Mouse (Mus musculus): ENCODE measurements at regions not wholly inside any gene's neighbourhood (a gene's known extent, or its start where the extent isn't known, plus 50 kb on each side); places are given as distances from the start of the nearest gene placed in this dataset.

DNA sequence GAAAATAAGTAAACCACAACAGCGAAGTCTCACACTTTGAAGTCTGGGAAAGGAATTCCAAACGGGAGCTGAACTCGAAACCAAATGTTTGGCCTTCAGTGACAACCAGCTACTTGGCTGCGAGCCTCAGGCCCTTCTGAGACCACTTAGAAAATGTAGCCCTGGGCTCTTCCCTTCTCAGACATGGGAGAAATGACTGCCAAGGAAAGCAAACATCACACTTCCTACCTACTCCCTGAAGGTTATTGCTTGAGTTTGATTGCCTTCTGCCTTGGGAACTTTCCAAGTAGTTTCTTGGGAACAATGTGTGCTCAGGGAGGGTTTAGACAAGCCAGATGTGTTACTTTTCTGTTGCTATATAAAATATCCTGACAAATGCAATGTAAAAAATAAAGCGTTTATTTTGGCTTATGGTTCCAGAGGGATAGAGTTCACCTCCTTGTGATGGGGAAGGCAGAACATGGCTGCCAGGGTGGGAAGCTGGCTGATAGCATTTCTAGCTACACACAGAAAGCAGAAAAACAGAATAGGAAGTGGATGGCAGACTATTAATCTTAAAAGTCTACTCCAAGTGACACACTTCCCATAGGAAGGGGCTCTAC, 194.8 kb upstream of the Rack1 start:
- no peak for DNase-seq (ENCODE audit: low spot score in 2 of 2)

DNA sequence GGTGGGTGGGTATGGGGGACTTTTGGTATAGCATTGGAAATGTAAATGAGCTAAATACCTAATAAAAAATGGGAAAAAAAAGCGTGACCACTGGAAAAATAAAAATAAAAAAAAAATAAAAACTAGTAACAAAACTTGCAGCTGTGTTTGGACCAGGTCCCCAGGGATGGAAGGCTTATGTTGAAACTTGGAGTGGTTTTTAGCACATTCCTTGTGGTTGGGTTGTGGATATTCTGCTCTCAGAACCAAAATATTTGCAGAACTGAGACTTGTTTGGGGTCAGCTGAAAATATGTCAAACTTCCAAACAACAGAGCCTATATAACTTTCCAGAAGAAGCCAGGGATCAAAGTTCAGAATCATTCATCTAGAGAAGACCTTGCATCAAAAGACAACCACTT, 199.0 kb upstream of the Rack1 start:
- DNase-seq (ENCODE audit: low spot score in 2 of 2) = no peak

DNA sequence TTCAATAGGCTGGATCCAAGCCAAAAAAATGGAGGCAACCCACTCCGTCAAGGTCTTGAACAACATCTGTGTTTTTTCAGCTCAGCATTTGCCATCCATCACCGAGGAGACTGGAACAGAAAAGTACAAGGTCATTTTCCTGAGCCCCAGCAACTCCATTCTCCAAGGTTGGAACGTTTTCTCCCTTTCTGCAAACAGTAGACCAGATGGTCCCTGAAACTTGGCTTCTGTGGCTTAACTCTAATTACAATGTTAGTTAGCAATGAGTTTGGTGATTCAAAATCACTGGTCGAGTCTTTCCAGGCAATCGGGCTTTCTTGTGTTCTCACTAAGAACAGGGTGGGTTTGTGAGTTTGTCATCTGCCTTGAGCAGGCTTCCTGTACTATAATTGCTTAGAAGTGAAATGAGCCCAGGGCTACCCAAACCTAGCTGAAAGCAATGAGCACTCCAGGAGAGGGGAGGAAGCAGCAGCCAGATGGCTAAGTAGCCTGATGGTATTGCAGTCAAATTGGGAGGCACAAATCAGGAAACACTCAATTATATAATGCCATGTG, 200.5 kb upstream of the Rack1 start:
- peak; percentile 20 to 30 for DNase-seq (ENCODE audit: low spot score in 2 of 2)

DNA sequence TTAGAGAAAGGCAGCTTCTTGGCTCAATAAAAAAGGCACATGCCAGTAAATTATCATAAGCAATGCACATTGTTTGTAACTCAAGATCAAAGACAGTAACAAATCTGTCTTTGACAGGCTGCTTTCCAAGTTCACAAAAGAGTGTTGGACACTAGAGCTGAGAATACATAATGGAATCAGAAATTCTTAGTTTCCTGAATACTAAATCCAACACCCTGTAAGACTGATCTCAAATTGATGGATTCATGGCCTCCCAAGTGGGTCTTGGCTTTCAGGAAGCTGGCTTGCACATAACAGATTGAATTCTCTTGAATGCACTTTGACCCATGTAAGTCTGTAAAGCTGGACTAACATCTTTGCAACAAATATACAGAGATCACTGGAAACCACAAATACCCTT, 201.1 kb upstream of the Rack1 start:
- no peak for DNase-seq (ENCODE audit: low spot score in 2 of 2)

DNA sequence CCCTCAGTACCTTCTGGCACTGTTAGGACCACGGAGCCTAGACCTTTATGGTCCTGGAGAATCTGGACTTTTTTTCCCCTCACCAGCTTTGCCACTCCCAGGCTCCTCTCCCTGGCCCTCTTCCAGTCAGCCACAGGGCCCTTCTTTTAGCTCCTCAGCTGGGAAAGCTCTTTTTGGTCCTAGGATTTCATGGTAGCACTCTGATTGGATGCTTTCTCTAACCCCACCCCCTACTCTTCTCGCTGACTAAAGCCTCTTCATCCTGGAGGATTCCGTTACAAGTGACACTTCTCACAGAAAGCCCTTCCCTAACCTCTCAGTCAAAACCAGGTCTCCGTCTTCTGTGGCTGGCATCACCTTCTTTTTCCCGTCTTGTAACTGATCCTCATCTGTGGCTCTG, 205.7 kb upstream of the Rack1 start:
- DNase-seq (ENCODE audit: low spot score in 2 of 2) = no peak

DNA sequence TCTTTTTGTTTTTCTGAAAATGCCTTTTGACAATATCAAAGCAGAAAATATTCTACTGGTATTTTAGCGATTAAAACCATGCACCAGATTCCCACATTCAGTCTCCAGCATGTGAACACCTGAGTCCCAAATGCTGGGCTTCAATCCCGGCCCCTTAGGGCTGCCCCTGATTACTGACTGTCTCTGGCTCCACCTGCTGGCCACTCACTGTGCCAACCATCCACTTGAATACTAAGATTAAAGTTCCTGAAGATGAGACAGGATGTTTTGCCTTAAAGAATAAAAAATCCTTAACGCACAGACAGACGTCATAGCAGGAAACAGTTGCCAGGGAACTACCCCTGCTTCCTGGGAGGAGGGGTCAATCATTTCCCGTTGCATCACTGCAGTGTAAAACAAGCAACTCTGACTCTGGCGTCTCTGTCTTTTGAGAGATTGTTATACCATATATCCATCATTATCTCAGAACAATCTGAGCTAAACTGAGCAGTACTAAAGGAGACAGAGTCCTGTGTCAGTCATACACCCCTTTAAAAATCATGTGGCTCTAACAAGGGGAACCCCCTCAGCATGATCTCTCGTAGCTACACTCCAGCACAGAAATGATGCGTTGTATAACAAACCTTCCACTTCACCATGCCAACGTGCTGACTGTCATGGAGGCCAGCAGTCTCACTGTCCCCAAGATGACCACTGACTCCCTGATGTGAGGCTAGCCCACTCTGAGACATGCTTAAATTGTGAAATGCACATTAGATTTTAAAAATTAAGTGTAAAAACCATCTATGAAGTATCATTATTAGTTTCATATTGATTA, 211.1 kb upstream of the Rack1 start:
- DNase-seq (ENCODE audit: low spot score in 2 of 2) = peak; percentile 77 to 82

DNA sequence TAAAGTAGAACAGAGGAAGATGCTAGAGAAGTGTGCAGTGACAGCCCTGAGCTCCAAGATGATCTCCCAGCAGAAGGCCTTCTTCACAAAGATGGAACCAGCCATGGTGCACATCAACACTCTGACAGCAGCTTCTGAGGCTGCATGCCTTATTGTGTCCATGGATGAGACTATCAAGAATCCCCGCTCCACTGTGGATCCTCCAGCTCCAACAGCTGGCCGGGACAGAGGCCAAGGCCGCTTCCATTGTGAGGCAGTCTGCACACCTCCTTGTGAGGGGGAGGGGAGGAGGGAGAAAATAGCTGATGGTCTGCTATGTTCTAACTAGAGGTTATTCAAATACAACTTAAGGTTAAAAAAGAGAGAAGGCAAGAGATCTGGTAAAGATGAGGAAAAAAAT, 231.4 kb upstream of the Rack1 start:
- no peak for DNase-seq (ENCODE audit: low spot score in 2 of 2)

DNA sequence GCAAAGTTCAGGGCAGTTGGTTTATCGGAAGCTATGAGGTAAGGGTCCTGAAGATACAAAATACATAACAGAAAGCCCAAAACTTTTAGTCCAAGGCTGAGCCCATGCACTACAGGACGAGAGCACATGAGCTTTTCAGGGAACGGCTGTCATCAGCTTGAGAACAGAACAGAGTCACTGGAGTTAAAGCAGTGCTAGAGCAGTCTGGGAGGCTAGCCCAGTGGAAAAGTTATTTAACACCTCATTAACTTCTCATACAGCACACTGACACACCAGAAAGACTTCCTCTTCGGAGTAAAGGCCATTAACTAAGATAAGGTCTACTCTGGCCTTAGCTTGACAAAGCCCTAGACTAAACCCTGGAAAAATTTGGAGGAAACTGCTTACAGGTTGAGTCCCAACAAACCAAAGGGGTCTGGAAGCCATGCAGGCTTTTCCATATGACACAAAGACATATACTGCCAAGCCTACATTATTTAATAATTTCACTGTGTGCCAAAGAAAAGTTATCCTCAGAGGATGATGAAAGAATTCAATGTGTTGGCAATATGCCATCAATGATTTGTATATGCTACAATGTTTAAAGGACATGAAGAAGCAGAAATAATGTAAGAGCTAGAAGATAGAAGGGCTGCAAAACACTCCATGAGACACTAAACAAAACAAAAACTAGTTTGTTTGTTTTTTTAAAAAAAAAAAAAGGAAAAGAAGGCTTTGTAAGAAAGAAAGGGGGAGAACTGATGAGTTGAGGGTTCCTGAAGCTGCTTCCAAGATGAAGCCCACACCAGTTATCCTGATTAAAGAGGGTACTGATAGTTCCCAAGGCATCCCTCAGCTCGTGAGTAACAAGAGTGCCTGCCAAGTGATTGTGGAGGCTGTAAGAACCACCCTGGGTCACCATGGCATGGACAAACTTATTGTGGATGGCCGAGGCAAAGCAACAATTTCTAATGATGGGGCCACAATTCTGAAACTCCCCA, 232.3 kb upstream of the Rack1 start:
- no peak for DNase-seq (ENCODE audit: low spot score in 2 of 2)

DNA sequence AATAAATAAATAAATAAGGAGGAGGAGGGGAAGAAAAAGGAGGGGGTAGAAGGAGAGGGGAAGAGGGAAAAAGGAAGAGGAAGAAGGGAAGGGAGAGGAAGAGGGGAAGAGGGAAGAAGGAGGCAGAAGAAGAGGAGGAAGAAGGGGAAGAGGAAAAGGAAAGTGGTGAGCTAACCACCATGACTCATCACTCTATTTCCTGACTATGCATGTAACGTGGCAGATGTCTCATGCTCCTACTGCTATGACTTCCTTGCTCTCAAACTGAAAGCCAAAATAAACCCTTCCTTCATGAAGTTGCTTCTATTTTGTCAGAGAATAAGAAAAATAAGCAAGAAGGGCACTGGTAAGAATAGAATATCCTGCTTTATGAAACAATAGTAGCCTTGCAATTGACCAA, 242.1 kb upstream of the Rack1 start:
- no peak for DNase-seq (ENCODE audit: low spot score in 2 of 2)

DNA sequence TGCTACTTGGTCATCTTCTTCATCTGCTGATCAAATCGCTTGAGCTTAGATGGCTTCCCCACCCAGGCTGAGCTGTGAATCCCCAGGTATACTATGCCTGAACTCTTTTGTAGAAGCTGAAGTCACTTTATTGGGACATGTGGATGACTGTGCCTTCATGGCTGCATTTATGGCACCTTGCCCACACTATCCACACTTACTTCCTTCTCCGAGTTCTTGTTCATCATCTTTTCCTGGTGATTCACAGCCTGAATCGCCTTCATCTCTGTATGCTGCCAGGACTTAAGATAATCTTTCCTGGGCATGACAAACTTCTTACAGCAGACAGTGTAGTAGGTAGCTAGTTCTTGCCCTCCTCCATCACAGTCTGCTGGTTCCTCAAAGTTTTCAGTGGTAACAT, 248.1 kb upstream of the Rack1 start:
- no peak for DNase-seq (ENCODE audit: low spot score in 2 of 2)

DNA sequence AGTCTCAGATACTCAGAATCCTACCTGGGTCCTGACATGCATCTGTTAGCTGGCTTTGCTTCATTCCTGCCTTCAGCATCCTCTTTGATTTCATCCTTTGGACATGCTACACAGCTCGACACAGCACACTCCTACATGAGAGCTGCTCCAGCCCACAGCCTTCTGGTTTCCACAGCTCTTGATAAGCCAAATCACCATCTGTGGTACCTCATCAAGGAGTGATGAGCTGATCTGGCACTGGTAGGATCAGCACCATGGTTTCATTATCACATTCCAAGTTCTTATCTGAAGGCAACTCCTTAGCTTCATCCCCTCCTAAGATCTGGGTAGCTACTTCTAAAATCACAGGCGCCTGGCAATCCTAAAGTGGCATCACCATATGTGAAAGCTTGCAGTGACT, 248.9 kb upstream of the Rack1 start:
- peak in 1 of 2 experiments; percentile 29 for DNase-seq (ENCODE audit: low spot score in 2 of 2)

DNA sequence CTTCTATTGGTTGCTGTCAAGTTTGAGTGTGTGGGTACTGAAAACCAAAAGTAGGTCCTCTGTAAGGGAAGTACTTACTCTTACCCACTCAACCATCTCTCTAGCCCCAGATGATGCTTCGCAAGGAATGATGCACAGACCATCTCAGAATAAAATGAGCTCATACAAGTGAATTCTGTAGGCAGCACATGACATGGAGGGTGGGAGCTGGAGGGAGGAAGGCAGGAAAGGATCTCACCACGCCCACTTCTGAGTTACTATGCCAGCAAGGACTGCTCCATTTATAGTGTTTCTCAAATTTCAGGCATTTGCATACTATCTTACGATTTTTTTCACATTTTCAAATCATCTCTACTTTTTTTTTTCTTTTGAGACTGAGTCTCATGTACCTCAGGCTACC, 273.8 kb upstream of the Rack1 start:
- peak in 1 of 2 experiments; percentile 25 for DNase-seq (ENCODE audit: low spot score in 2 of 2)

DNA sequence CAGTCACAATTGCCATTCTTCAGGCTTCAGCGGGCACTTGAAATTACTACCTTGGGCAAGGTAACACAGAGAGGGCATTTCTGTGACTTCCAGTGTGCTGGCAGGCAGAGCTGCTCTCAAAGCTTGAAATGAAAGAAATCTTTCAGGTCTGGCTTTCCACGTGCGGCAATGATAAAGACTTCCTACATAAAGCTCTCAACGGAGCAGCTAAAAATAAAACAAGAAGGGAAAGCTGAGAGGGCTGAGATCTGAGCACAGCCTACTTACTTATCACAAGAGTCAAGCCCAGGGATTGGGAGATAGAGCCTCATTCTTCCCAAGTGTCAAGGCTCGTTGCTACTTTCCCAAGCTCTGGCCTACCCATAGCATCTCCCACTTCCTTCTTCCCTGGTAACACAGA, 274.6 kb upstream of the Rack1 start:
- DNase-seq (ENCODE audit: low spot score in 2 of 2) = no peak

DNA sequence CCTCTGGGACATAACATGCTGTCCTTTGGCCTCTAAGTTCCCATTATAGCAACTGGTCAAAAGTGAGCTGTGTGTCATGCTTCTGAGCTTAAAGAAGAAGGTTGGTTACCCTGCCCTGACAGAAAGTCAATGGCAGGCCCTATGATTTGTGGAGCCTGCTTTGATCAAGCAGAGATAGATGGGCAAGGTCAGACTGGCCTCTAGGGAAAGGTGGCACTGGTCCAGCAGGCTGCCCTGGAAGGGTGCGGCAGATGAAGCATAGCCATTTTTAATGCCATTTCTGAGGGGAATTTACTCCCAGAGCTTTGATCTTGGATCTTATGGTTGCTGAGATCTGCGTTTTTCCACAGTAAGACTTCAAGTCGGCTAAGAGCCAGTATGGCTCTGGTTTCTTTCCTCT, 293.2 kb upstream of the Rack1 start:
- DNase-seq (ENCODE audit: low spot score in 2 of 2) = no peak

DNA sequence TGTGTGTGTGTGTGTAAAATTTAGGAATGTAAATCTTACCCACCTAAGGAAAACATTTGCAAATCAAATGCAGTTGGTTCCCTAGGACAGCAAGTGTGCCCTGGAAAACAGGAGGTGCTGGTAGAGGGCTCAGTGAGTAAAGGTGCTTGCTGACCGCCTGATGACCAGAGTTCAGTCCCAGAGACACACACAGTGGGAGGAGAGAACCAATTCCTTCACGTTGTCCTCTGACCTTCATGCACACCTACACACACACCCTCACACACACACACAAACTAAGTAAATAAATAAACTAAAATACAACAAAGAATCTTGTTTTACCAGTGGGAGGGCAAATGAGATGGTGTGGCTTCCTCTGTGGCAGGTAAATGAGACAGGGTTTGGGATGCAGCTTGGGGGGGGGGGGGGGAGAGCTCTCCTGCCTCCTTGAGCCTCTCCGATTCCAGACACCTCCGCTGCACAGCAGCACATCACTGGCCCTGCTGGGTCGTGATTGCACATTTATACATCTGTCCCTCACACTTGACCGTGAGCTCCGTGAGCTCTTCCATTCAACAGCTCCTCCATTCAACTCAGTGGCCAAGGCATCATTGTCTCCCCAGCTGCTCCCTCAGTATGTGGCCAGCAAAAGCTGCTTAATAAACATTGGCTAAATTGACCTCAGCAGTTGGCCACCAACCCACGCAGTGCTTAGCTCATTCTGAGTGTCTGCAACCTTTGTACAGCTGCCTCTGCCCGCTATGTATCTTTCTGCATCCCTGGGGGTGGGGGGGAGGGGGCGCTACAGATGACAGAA, 297.9 kb upstream of the Rack1 start:
- DNase-seq (ENCODE audit: low spot score in 2 of 2) = no peak

DNA sequence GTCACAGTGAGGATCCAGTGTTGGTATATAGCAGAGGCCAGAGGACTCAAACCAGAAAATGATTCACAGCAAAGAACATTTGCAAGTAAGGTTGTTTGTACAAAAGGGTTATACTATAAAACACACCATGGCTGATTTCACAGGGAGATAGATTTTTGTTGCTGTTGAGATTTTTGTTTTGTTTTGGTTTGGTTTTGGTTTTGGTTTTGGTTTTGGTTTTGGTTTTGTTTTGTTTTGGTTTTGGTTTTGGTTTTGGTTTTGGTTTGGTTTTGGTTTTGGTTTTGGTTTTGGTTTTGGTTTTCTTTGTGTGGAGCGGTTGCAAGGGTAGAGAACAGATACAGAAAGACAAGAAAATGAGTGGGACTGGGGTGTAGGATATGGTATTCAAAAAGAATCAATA, 301.1 kb upstream of the Rack1 start:
- no peak for DNase-seq (ENCODE audit: low spot score in 2 of 2)

DNA sequence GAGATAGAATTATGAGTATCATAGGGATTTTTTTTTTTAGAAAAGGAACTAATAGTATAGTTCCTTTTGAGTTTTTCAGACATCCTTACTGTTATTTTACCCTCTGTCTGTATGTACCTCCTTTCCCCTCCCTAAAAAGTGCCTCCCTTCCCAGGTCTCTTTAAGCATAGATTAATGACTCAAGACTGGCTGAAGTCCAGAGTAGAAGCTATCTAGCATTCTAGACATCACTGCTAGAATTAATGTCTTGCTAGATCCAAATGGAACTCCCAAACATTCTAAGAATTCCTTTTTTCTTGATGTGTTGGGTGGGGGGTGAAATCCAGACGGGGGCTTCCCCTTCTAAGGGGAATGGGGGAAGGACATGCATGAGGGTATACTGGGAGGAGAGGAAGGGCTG, 311.8 kb upstream of the Rack1 start:
- DNase-seq (ENCODE audit: low spot score in 2 of 2) = no peak

DNA sequence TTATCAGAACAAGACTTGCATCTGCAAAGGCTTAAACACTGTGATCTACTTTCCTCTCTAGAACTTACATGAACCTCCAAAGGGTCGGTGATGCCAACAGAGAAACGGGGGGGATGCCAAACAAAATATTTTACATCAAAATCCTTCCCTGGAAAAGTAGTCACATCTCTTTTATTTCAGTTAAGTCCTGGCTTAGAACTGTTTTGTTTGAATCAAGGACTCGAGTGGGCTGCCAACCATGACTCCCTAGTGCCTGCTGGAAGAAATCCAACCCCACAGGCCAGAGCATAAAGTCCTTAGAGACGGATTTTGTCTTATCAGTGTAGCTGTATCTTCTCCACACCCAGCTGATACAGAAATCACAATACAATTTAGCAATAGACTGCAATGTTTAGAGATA, 336.1 kb upstream of the Rack1 start:
- DNase-seq (ENCODE audit: low spot score in 2 of 2) = no peak

DNA sequence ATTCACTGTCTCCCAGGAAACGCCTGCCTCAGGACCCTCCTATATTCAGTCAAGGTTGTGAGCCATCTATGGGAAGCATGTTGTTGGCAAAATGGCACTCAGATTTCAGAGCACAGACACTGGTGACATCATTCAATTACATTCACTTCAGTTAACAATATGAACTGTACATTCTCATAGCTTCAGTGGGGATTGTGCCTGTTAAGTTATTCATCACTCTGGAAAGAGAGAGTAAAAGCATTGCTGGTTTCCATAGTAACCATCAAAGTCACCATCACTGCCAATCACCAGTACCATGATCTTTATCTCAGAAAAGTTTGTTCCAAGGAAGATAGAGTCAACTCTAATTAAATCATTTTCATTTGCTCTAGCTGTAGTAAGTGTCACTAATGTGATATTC, 350.2 kb upstream of the Rack1 start:
- no peak for DNase-seq (ENCODE audit: low spot score in 2 of 2)

DNA sequence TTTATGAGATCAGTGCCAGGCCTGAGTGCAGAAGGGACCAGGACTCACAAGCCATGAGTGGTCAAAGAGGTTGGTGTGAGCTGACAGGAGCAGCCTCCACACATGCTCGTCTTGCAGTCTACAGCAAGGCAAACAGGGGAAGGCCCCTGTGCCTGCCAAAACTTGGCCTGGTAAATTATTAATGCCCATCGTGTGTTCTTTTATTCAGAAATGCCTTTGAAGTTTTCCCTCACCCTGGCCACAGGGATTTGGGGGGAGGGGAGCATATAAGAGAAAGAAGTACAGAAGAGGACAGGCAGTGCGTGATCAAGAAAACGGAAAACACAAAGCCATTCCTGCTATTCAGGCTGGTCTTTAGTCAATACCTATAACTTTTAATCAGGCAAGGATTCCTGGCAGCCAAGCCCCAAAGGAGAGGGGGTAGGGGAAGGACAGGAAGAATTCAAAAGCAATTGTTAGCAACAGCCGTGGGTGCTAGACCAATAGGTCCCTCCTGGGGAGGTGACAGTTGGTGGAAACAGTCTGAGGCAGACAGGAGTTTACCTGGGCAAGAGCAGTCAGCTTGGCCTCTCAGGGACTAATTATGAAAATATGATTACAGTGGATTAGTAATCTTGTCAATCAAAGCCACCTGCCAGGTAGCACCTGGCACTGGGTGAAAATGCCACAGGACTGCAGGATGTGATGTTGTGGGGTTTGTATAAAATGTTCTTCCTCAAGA, 357.4 kb upstream of the Rack1 start:
- DNase-seq (ENCODE audit: low spot score in 2 of 2) = no peak

DNA sequence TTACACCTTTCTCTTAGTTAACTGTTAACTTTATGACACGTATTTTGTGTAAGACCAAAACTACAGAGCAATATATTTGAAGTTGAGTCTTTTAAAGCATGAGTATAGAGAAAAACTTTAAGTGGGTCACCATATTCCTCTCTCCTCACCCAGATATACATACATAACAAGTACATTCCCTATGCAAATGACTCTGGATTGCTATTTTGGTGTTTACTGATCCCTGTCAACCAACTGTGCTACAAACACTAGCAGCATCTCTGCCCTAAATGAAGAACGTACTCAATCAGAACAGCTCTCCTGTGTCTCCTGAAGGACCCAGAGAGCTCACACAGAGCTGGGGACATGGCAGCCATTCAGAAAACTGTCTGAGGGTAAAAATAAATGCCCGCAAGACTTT, 363.4 kb upstream of the Rack1 start:
- DNase-seq (ENCODE audit: low spot score in 2 of 2) = no peak
